Mouse (Mus musculus) intestine, embryonic 15.5 days (tissue): ENCODE measurements at regions not wholly inside any gene's neighbourhood (a gene's known extent, or its start where the extent isn't known, plus 50 kb on each side); places are given as distances from the start of the nearest gene placed in this dataset.

ENCODE experiments used
- ATAC-seq: fragments of 200-750 bp; cut with Nextera tagmentation; 2 replicates; pipeline ENCODE4 v1.8.0; 2017; ENCODE audit warnings: moderate TSS enrichment, moderate library complexity
- H3K27ac ChIP-seq: fragments of 300-500 bp; sonication (generic); 2 replicates; pipeline ENCODE4 v1.5.1; 2015; ENCODE audit warnings: mild to moderate bottlenecking, inconsistent platforms
- H3K27me3 ChIP-seq: fragments of 300-500 bp; sonication (generic); replicated peaks from 2 replicates; pipeline ENCODE4 v1.6.1; 2015; ENCODE audit warnings: inconsistent platforms
- H3K36me3 ChIP-seq: fragments of 300-500 bp; sonication (generic); 2 replicates; pipeline ENCODE4 v1.6.1; 2015; ENCODE audit warnings: inconsistent platforms
- H3K4me1 ChIP-seq: fragments of 300-500 bp; sonication (generic); replicated peaks from 2 replicates; pipeline ENCODE4 v1.6.1; 2015; ENCODE audit warnings: inconsistent platforms
- H3K4me2 ChIP-seq: fragments of 300-500 bp; sonication (generic); replicated peaks from 2 replicates; pipeline ENCODE4 v1.6.1; 2015; ENCODE audit warnings: mild to moderate bottlenecking, inconsistent platforms
- H3K4me3 ChIP-seq: fragments of 300-500 bp; sonication (generic); replicated peaks from 2 replicates; pipeline ENCODE4 v1.5.1; 2015; ENCODE audit warnings: inconsistent platforms
- H3K9ac ChIP-seq: fragments of 300-500 bp; sonication (generic); 2 replicates; pipeline ENCODE4 v1.6.1; 2015; ENCODE audit warnings: inconsistent platforms
- H3K9me3 ChIP-seq: fragments of 300-500 bp; sonication (generic); 2 replicates; pipeline ENCODE4 v1.6.1; 2016; ENCODE audit warnings: inconsistent platforms
- WGBS: fragments of 180-500 bp; shearing (Covaris S2); methylation state at CpG from one replicate; pipeline ENCODE4 v1.1.7; 2015; 5-methylcytosine and 5-hydroxymethylcytosine counted together

GRCm38 (mm10) chr10:95048790-95049189, 104.2 kb upstream of the Plxnc1 start:
- Histone ChIP-seq H3K27me3 (no peaks in the 10 kb centered on the region), H3K27ac (no peak overlapping the region), H3K9me3 (no peaks in the 10 kb centered on the region), H3K4me2 (no peak overlapping the region), H3K9ac (no peak overlapping the region), H3K4me3 (no peak overlapping the region), H3K36me3 (no peaks in the 10 kb centered on the region), H3K4me1 (no peaks in the 10 kb centered on the region)
- 67% methylated on average over 5 of the region's 5 CpGs for WGBS
- ATAC-seq = no peak

GRCm38 (mm10) chr10:95043978-95044377, 99.3 kb upstream of the Plxnc1 start:
- no peaks in the 10 kb centered on the region for H3K9me3 ChIP-seq
- H3K4me1 ChIP-seq = no peaks in the 10 kb centered on the region
- no peak overlapping the region for H3K9ac ChIP-seq
- 36% methylated on average over 7 of the region's 7 CpGs for WGBS
- no peak overlapping the region for H3K27ac ChIP-seq
- H3K36me3 ChIP-seq = no peaks in the 10 kb centered on the region
- H3K4me2 ChIP-seq = no peak overlapping the region
- ATAC-seq = peak; percentile 31; the same call in 1 of the 2 replicates
- no peaks in the 10 kb centered on the region for H3K27me3 ChIP-seq
- H3K4me3 ChIP-seq = no peak overlapping the region

GRCm38 (mm10) chr10:95040258-95040895, 95.7 kb upstream of the Plxnc1 start:
- H3K27me3 ChIP-seq = no peaks in the 10 kb centered on the region
- H3K36me3 ChIP-seq = no peaks in the 10 kb centered on the region
- H3K9ac ChIP-seq = no peak overlapping the region
- 71% methylated on average over 6 of the region's 6 CpGs for WGBS
- H3K4me1 ChIP-seq = no peaks in the 10 kb centered on the region
- H3K4me2 ChIP-seq = no peak overlapping the region
- H3K27ac ChIP-seq = no peak overlapping the region
- no peaks in the 10 kb centered on the region for H3K9me3 ChIP-seq
- ATAC-seq = no peak
- no peak overlapping the region for H3K4me3 ChIP-seq

GRCm38 (mm10) chr10:95036043-95036697, 91.5 kb upstream of the Plxnc1 start:
- H3K9me3 ChIP-seq = no peaks in the 10 kb centered on the region
- no peak overlapping the region for H3K9ac ChIP-seq
- 66% methylated on average over 4 of the region's 4 CpGs for WGBS
- H3K4me3 ChIP-seq = no peak overlapping the region
- no peak overlapping the region for H3K4me2 ChIP-seq
- no peak for ATAC-seq
- no peaks in the 10 kb centered on the region for H3K36me3 ChIP-seq
- H3K27ac ChIP-seq = no peak overlapping the region
- H3K27me3 ChIP-seq = no peaks in the 10 kb centered on the region
- no peaks in the 10 kb centered on the region for H3K4me1 ChIP-seq

GRCm38 (mm10) chr10:95035371-95035770, 90.7 kb upstream of the Plxnc1 start:
- no peak for ATAC-seq
- Histone ChIP-seq H3K9ac (no peak overlapping the region), H3K27me3 (no peaks in the 10 kb centered on the region), H3K4me2 (no peak overlapping the region), H3K9me3 (no peaks in the 10 kb centered on the region), H3K36me3 (no peaks in the 10 kb centered on the region), H3K27ac (no peak overlapping the region), H3K4me1 (no peaks in the 10 kb centered on the region), H3K4me3 (no peak overlapping the region)
- WGBS = 70% methylated on average over 3 of the region's 3 CpGs

GRCm38 (mm10) chr10:95034566-95034965, 89.9 kb upstream of the Plxnc1 start:
- Histone ChIP-seq H3K4me3 (no peak overlapping the region), H3K36me3 (no peaks in the 10 kb centered on the region), H3K4me2 (no peak overlapping the region), H3K9me3 (no peaks in the 10 kb centered on the region), H3K4me1 (no peaks in the 10 kb centered on the region), H3K27me3 (no peaks in the 10 kb centered on the region), H3K27ac (no peak overlapping the region), H3K9ac (no peak overlapping the region)
- no peak for ATAC-seq
- WGBS = 85% methylated on average over 5 of the region's 5 CpGs

- Histone ChIP-seq H3K4me2 (no peak overlapping the region), H3K27me3 (no peaks in the 10 kb centered on the region), H3K27ac (no peak overlapping the region), H3K9me3 (no peaks in the 10 kb centered on the region), H3K4me3 (no peak overlapping the region), H3K4me1 (no peaks in the 10 kb centered on the region), H3K9ac (no peak overlapping the region), H3K36me3 (no peaks in the 10 kb centered on the region)
- no peak for ATAC-seq
- WGBS = 78% methylated on average over 14 of the region's 14 CpGs
Observed at GRCm38 (mm10) chr10:95032760-95033716, 88.4 kb upstream of the Plxnc1 start.

- no peak overlapping the region for H3K4me3 ChIP-seq
- H3K36me3 ChIP-seq = no peaks in the 10 kb centered on the region
- H3K4me2 ChIP-seq = no peak overlapping the region
- H3K4me1 ChIP-seq = no peaks in the 10 kb centered on the region
- H3K9ac ChIP-seq = no peak overlapping the region
- 90% methylated on average over 2 of the region's 2 CpGs for WGBS
- no peaks in the 10 kb centered on the region for H3K27me3 ChIP-seq
- H3K27ac ChIP-seq = no peak overlapping the region
- H3K9me3 ChIP-seq = no peaks in the 10 kb centered on the region
- no peak for ATAC-seq
Observed at GRCm38 (mm10) chr10:95031371-95031770, 86.7 kb upstream of the Plxnc1 start.

- 64% methylated on average over 5 of the region's 5 CpGs for WGBS
- Histone ChIP-seq H3K9me3 (no peaks in the 10 kb centered on the region), H3K36me3 (no peaks in the 10 kb centered on the region), H3K4me2 (no peak overlapping the region), H3K9ac (no peak overlapping the region), H3K27me3 (no peaks in the 10 kb centered on the region), H3K4me1 (no peaks in the 10 kb centered on the region), H3K27ac (no peak overlapping the region), H3K4me3 (no peak overlapping the region)
- ATAC-seq = no peak
Observed at GRCm38 (mm10) chr10:95030801-95031200, 86.2 kb upstream of the Plxnc1 start.

- H3K9me3 ChIP-seq = no peaks in the 10 kb centered on the region
- H3K4me1 ChIP-seq = no peaks in the 10 kb centered on the region
- no peak overlapping the region for H3K27ac ChIP-seq
- 62% methylated on average over 3 of the region's 3 CpGs for WGBS
- H3K27me3 ChIP-seq = no peaks in the 10 kb centered on the region
- ATAC-seq = no peak
- H3K9ac ChIP-seq = no peak overlapping the region
- H3K36me3 ChIP-seq = no peaks in the 10 kb centered on the region
- no peak overlapping the region for H3K4me3 ChIP-seq
- no peak overlapping the region for H3K4me2 ChIP-seq
Observed at GRCm38 (mm10) chr10:95029554-95029953, 84.9 kb upstream of the Plxnc1 start.

GRCm38 (mm10) chr10:95025569-95026327, 81.1 kb upstream of the Plxnc1 start:
- Histone ChIP-seq H3K27me3 (no peaks in the 10 kb centered on the region), H3K4me1 (no peaks in the 10 kb centered on the region), H3K9ac (no peak overlapping the region), H3K4me3 (no peak overlapping the region), H3K36me3 (no peaks in the 10 kb centered on the region), H3K4me2 (no peak overlapping the region), H3K9me3 (no peaks in the 10 kb centered on the region), H3K27ac (no peak overlapping the region)
- ATAC-seq = no peak
- WGBS = 85% methylated on average over 12 of the region's 12 CpGs

GRCm38 (mm10) chr10:95021209-95021608, 76.6 kb upstream of the Plxnc1 start:
- no peak overlapping the region for H3K9ac ChIP-seq
- no peak for ATAC-seq
- H3K27me3 ChIP-seq = no peaks in the 10 kb centered on the region
- no peak overlapping the region for H3K27ac ChIP-seq
- H3K9me3 ChIP-seq = no peaks in the 10 kb centered on the region
- H3K4me2 ChIP-seq = no peak overlapping the region
- H3K36me3 ChIP-seq = no peaks in the 10 kb centered on the region
- no peaks in the 10 kb centered on the region for H3K4me1 ChIP-seq
- WGBS = 52% methylated on average over 1 of the region's 1 CpGs
- H3K4me3 ChIP-seq = no peak overlapping the region
